Comparison of ENCODE assay signal across 9 mouse cellular contexts in genomic region chr10:93688306-93689171, GRCm38 (mm10). TPM values are rescaled to one million over a fixed set of nuclear protein-coding genes. Genes with fewer than 3 reads are reported as not detected.
A peak's percentile ranks its signal among the peaks of the same experiment; 100 is the strongest.
DNase-seq lines count a peak whose midpoint lies in the region; ATAC-seq and TF ChIP-seq lines count a peak whose summit lies in the region.
"Had no signal": no experiment of that assay in that cellular context is flagged by ENCODE, and none has a peak within 500 bp of the region (broad histone marks: within the 10 kb centered on the region; RNA-seq: fewer than 3 reads in every experiment).

No protein-coding gene starts in this region.

- H3K4me2 ChIP-seq in liver, embryonic 11.5 days, result peak overlapping the region; percentile 41
- no peak overlapping the region for H3K4me2 ChIP-seq in hindbrain, postnatal 0 days (ENCODE audit: low read depth, low read length)

- WGBS in liver, adult 2 months, result 85% methylated on average over 26 of the region's 26 CpGs
- 68% methylated on average over 26 of the region's 26 CpGs for WGBS in liver, embryonic 11.5 days
- 86% methylated on average over 26 of the region's 26 CpGs for WGBS in hindbrain, postnatal 0 days

- no peak overlapping the region for H3K4me3 ChIP-seq in liver, adult 2 months (ENCODE audit: insufficient read depth, low read depth, low read length)
- H3K4me3 ChIP-seq in liver, embryonic 11.5 days (ENCODE audit: low read depth, low read length), result no peak overlapping the region
- no peak overlapping the region for H3K4me3 ChIP-seq in hindbrain, postnatal 0 days (ENCODE audit: low read length)

- no peaks in the 10 kb centered on the region for H3K4me1 ChIP-seq in liver, adult 2 months (ENCODE audit: control insufficient read depth, insufficient read depth, low read length)
- peaks cover 4% of the 10 kb centered on the region for H3K4me1 ChIP-seq in liver, embryonic 11.5 days (replicated peaks; ENCODE audit: control insufficient read depth, insufficient read depth, low read length)
- H3K4me1 ChIP-seq in hindbrain, postnatal 0 days (ENCODE audit: insufficient read depth, low read length), result no peaks in the 10 kb centered on the region

- no peaks in the 10 kb centered on the region for H3K9me3 ChIP-seq in liver, embryonic 11.5 days (ENCODE audit: control insufficient read depth, low read length)
- no peaks in the 10 kb centered on the region for H3K9me3 ChIP-seq in hindbrain, postnatal 0 days (ENCODE audit: low read length)

- no peak overlapping the region for H3K27ac ChIP-seq in liver, adult 2 months (replicated peaks; ENCODE audit: insufficient read depth, low read depth, low read length)
- no peak overlapping the region for H3K27ac ChIP-seq in liver, embryonic 11.5 days (ENCODE audit: low read depth, low read length)
- no peak overlapping the region for H3K27ac ChIP-seq in hindbrain, postnatal 0 days

- DNase-seq in liver, adult 2 months (ENCODE audit: extremely low read depth, low read depth, low spot score), result peak; percentile 15
- DNase-seq in liver, result no peak
- DNase-seq in liver, embryonic 11.5 days (ENCODE audit: low spot score), result no peak
- peak; percentile 64 for DNase-seq in skeletal muscle tissue, adult 2 months (ENCODE audit: low read depth, low spot score)
- DNase-seq in hindbrain, postnatal 0 days (ENCODE audit: low spot score), result no peak
- DNase-seq in layer of hippocampus, postnatal 10 days (ENCODE audit: low spot score in 2 of 2), result no peak
- DNase-seq in cerebellum, adult 9-10 months, result no peak
- DNase-seq: spleen, adult 18-20 months had no signal

- TF ChIP-seq CTCF in liver, adult 2 months (IDR thresholded peaks at IDR 0.05; ENCODE audit: low read depth, low read length), result no peak
- TF ChIP-seq CTCF in hindbrain, postnatal 0 days (IDR thresholded peaks at IDR 0.05; ENCODE audit: low read depth), result no peak

- no peak for TF ChIP-seq POLR2A in liver, adult 2 months (IDR thresholded peaks at IDR 0.05; ENCODE audit: extremely low read depth, insufficient read depth, low read length)

- no peak overlapping the region for H3K9ac ChIP-seq in liver, adult 2 months (ENCODE audit: low read depth, low read length)
- no peak overlapping the region for H3K9ac ChIP-seq in liver, embryonic 11.5 days (ENCODE audit: low read depth, low read length)
- H3K9ac ChIP-seq in hindbrain, postnatal 0 days (replicated peaks; ENCODE audit: low read length), result no peak overlapping the region

- no peaks in the 10 kb centered on the region for H3K27me3 ChIP-seq in liver, adult 2 months (ENCODE audit: control insufficient read depth, insufficient read depth, low read length)
- H3K27me3 ChIP-seq in liver, embryonic 11.5 days (replicated peaks; ENCODE audit: control insufficient read depth, insufficient read depth, low read length), result no peaks in the 10 kb centered on the region
- H3K27me3 ChIP-seq in hindbrain, postnatal 0 days (ENCODE audit: insufficient read depth, low read length), result no peaks in the 10 kb centered on the region

- H3K79me2 ChIP-seq in liver, adult 2 months (ENCODE audit: control insufficient read depth, insufficient read depth, low read length), result no peaks in the 10 kb centered on the region

- ATAC-seq in erythroid progenitor cell, adult 5-6 weeks (replicated peaks; ENCODE audit: low FRiP score, poor library complexity, severe bottlenecking), result peak; percentile 74
- no peak for ATAC-seq in liver, embryonic 11.5 days (replicated peaks; ENCODE audit: low FRiP score)
- no peak for ATAC-seq in hindbrain, postnatal 0 days

- H3K36me3 ChIP-seq in liver, adult 2 months (ENCODE audit: control insufficient read depth, insufficient read depth, low read length), result no peaks in the 10 kb centered on the region
- no peaks in the 10 kb centered on the region for H3K36me3 ChIP-seq in liver, embryonic 11.5 days (ENCODE audit: control insufficient read depth, insufficient read depth, low read length)
- no peaks in the 10 kb centered on the region for H3K36me3 ChIP-seq in hindbrain, postnatal 0 days (ENCODE audit: insufficient read depth, low read length)

RNA-seq across cellular contexts. Expression of gene Ntn4, which starts 48.1 kb away (rescaled TPM):
- total RNA-seq in liver, adult 2 months (2014; rRNA removed), result 8.0 and 11.7 TPM in 2 replicates
- polyA plus RNA-seq in liver, adult 2 months (2012; rRNA removed), result 3.1 and 4.0 TPM in 2 replicates
- 16.6 and 18.0 TPM in 2 replicates for total RNA-seq in erythroid progenitor cell, adult 5-6 weeks (2015; ENCODE audit: low replicate concordance)
- 10.0 and 18.5 TPM in 2 replicates for total RNA-seq in erythroid progenitor cell, adult 5-6 weeks (2017; ENCODE audit: low replicate concordance)
- 0.56 and 0.60 TPM in 2 replicates for polyA plus RNA-seq in liver, embryonic 11.5 days (2014; fragmentation: Nextera tagmentation; extraction: Ambion mirVana)
- total RNA-seq in hindbrain, postnatal 0 days (2014; rRNA removed), result 13.1 and 26.4 TPM in 2 replicates
- polyA plus RNA-seq in hindbrain, postnatal 0 days (2015; fragmentation: Nextera tagmentation; extraction: Ambion mirVana), result 0.99 and 1.2 TPM in 2 replicates
- 1 to 10 TPM; 6.0 to 6.2 TPM for total RNA-seq in layer of hippocampus, postnatal 10 days (2021)

Comparison
In these comparisons a context has a peak if more than half of its experiments do, and no peak if none do; other contexts are left out.
1. DNase-seq: peak in liver, adult 2 months (single experiment) and skeletal muscle tissue, adult 2 months (single experiment); none in liver (single experiment), liver, embryonic 11.5 days (single experiment), hindbrain, postnatal 0 days (single experiment), layer of hippocampus, postnatal 10 days (0 of 2) and cerebellum, adult 9-10 months (single experiment).